Mouse (Mus musculus) embryonic facial prominence, embryonic 10.5 days (tissue): ENCODE data around the gene Stk32b. TPM values are rescaled to one million over a fixed set of nuclear protein-coding genes. Genes with fewer than 3 reads are reported as not detected.
A peak's percentile ranks its signal among the peaks of the same experiment; 100 is the strongest.

Source experiments
- DNase-seq: peaks from one replicate; pipeline ENCODE4 v3.0.0-alpha.2; 2017; ENCODE audit warnings: low spot score
- H3K27ac ChIP-seq: fragments of 300-500 bp; sonication (generic); replicated peaks from 2 replicates; pipeline ENCODE4 v1.5.1; 2016; ENCODE audit warnings: mild to moderate bottlenecking
- H3K27me3 ChIP-seq: fragments of 300-500 bp; sonication (generic); replicated peaks from 2 replicates; pipeline ENCODE4 v1.6.1; 2016; ENCODE audit warnings: low read depth, mild to moderate bottlenecking; ENCODE audit not compliant: poor library complexity, severe bottlenecking
- H3K36me3 ChIP-seq: fragments of 300-500 bp; sonication (generic); replicated peaks from 2 replicates; pipeline ENCODE4 v1.6.1; 2016; ENCODE audit warnings: mild to moderate bottlenecking, moderate library complexity
- H3K4me1 ChIP-seq: fragments of 300-500 bp; sonication (generic); 2 replicates; pipeline ENCODE4 v1.6.1; 2016
- H3K4me3 ChIP-seq: fragments of 300-500 bp; sonication (generic); 2 replicates; pipeline ENCODE4 v1.5.1; 2016; ENCODE audit warnings: mild to moderate bottlenecking, moderate library complexity
- H3K9me3 ChIP-seq: fragments of 300-500 bp; sonication (generic); 2 replicates; pipeline ENCODE4 v1.6.1; 2016; ENCODE audit warnings: mild to moderate bottlenecking
- WGBS: fragments of 180-500 bp; shearing (Covaris S2); methylation state at CpG from one replicate; pipeline ENCODE4 v1.1.7; 2016; 5-methylcytosine and 5-hydroxymethylcytosine counted together
- polyA plus RNA-seq: library from polyadenylated mRNA; unstranded; fragments of >200 nt; fragmentation: Nextera tagmentation; extraction: Ambion mirVana; gene quantifications from 2 replicates; pipeline ENCODE4 v1.2.1, GENCODE M21; 2016

The Stk32b gene
- polyA plus RNA-seq, 1 experiment from 2014 or later = 0.57 TPM

DNA sequence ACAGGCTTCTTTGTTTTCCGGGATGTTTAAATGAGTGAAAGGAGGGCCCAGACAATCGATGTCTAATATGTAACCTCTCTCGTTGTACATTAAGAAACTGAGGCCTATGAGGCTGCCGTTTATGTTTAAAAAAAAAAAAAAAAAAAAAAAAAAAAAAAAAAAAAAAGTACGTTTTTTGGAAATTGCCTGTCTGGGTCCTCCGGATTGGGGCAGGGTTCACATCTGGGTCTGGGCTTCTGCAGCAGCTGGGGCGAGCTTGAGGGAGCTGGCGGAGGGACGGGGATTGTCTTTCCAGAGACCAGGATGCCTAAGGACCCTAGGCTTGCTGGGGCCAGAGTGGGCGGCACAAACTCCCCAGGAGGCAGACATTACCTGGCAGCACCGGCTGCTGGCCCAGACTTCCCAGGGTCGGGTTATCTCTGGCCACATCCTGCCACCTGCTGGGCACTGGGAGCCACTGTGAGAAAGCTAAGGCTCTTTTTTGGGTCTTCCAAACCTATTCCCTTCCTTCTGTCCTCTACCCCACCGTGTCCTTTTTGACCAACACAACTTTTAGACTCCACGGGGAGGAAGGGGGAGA lies 503 bp upstream of the Stk32b start:
- Histone ChIP-seq H3K27ac (no peak overlapping the region; the same call in 1 of the 2 replicates), H3K27me3 (peaks cover 55% of the 10 kb centered on the region)

DNA sequence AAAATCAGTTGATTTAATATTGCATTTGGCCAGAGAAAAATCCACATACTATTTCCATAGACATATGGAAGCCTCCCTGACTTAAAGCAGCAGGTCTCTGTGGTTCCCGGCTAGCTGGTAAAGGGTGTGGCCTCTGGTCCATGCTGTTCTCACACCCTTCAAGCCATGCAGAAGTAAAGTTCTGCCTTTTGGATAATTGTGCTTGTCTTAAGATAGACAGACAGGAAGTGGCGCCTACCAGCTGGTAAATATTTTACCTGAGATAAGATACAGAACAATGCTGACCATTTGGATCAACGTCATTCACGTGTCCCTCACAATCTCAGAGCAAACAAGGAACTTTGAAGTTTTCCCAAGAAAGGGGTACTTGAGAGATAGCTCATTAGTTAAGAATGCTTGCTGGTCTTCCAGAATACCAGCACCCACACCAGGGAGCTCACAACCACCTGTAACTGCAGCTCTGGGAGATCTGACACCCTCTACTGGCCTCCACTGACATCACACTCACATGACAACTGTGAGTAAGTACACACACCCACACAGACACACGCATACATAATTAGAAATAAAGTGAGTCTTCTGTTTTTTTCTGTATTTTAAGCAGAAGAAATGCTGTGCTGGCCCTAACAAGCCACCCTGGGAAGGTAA lies 7.6 kb downstream of the Stk32b start:
- no peak overlapping the region for H3K4me3 ChIP-seq
- H3K27me3 ChIP-seq = 0 out of 2 replicates have a peak, but pooled peaks cover 6% of the 10 kb centered on the region
- DNase-seq = no peak
- peaks cover 7% of the 10 kb centered on the region for H3K9me3 ChIP-seq
- H3K4me1 ChIP-seq = no peaks in the 10 kb centered on the region
- WGBS = 88% methylated on average over 5 of the region's 5 CpGs
- no peaks in the 10 kb centered on the region for H3K36me3 ChIP-seq
- H3K27ac ChIP-seq = no peak overlapping the region

More for the DNA sequence above, 503 bp upstream of the Stk32b start:
- Histone ChIP-seq H3K4me1 (peaks cover 26% of the 10 kb centered on the region), H3K36me3 (no peaks in the 10 kb centered on the region), H3K9me3 (no peaks in the 10 kb centered on the region), H3K4me3 (peak overlapping the region; percentile 64)
- under 1% methylated on average over 14 of the region's 14 CpGs for WGBS
- peak; percentile 73 for DNase-seq

DNA sequence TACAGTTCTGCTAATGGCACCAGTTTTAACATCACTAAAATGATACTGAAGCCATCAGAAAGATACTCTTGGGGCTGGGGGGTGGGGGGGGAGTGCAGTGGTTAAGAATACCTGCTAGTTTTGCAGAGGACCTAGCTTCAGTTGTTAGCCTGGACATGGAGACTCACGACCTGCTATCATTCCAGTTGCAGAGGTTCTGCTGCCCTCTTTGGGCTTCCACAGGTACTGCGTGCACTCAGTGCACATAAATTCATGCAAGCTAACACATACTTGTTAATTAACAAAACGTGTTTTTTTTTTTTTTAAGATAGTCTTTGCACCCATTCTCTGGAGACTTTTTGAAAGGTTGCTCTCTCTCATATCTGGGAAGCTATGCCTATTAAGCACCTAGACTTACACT lies 8.8 kb downstream of the Stk32b start:
- H3K27ac ChIP-seq = no peak overlapping the region
- DNase-seq = peak; percentile 16
- H3K27me3 ChIP-seq = no peaks in the 10 kb centered on the region
- H3K4me3 ChIP-seq = no peak overlapping the region
- H3K4me1 ChIP-seq = no peaks in the 10 kb centered on the region
- peaks cover 7% of the 10 kb centered on the region for H3K9me3 ChIP-seq
- WGBS = 70% methylated on average over 3 of the region's 3 CpGs
- no peaks in the 10 kb centered on the region for H3K36me3 ChIP-seq

DNA sequence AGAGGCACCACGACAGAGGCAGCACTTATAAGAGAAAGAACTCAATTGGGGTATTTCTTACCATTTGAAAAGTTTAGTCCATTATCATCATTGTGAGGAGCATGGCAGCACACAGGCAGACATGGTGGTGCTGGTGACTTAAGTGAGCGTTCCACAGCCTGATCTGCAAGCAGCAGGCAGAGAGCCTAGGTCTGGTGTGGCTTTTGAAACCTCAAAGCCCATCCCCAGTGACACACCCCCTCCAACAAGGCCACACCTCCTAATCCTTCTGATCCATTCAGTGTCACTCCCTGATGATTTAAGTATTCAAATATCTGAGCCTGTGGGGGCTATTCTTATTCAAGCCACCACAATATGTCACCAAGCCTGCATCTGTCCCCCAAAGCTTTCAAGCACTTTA lies 12.0 kb downstream of the Stk32b start:
- no peaks in the 10 kb centered on the region for H3K36me3 ChIP-seq
- no peak overlapping the region for H3K4me3 ChIP-seq
- H3K27ac ChIP-seq = no peak overlapping the region
- no peaks in the 10 kb centered on the region for H3K4me1 ChIP-seq
- peaks cover 7% of the 10 kb centered on the region for H3K9me3 ChIP-seq
- 89% methylated on average over 2 of the region's 2 CpGs for WGBS
- H3K27me3 ChIP-seq = no peaks in the 10 kb centered on the region
- DNase-seq = no peak

DNA sequence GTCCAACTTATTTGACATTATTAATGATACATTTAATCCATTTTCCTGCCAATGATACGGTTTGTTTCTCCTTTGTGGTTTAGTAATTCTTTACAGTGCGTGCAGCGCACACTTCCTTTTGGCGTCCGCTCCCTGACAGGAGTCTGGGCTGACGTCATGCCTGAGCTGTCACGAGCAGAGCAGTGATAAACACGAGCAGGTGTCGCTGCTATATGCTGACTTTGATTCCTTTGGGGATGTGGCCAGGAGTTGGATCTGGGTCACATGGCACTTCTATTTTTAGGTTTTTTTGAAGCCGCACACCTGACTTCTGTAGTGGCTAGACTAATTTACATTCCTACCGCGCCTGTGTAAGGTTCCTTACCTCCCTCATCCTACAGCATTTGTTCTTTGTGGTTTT lies 17.2 kb downstream of the Stk32b start:
- WGBS = 88% methylated on average over 12 of the region's 12 CpGs
- DNase-seq = no peak
- H3K27ac ChIP-seq = no peak overlapping the region

DNA sequence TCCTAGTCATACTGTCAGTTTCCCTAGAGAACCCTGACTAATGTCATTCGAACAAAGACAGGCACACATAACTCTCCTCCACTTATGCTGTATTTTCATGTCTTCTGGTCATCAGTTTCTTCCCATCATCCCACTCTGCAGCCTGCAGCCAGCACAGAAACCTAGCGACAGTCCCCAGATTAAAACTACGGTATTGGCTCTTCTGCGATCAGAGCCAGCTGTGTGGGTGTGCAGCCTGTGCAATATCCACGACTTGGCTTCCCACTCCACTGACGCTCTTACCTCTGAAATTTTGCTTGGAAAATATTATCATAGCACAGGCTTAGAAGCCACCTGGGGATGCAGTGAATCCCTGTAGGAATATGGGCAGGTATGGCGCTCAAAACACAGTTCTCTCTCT lies 19.7 kb downstream of the Stk32b start:
- no peak for DNase-seq

More for the DNA sequence above, 17.2 kb downstream of the Stk32b start:
- Histone ChIP-seq H3K4me1 (no peaks in the 10 kb centered on the region), H3K9me3 (no peaks in the 10 kb centered on the region), H3K27me3 (no peaks in the 10 kb centered on the region; the same call in 1 of the 2 replicates), H3K4me3 (no peak overlapping the region), H3K36me3 (no peaks in the 10 kb centered on the region)

DNA sequence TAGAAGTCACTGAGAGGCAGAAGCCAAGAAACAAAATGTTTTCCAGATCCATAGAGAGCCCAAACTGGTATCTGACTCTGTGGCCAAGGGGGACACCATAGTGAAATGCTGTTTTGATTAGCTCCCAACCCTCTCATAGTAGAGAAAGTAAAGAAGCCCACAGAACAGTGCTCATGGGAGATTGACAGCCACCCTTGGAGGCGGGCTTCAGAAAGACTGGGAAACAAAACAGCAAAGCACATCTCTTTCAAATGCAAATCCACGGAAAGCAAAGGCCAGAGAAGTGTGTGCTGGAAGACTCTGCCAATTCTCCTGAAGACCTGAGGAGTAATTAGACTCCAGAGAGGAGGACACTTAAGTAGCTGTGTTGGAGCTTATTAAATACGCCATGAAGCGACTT lies 21.2 kb downstream of the Stk32b start:
- H3K9me3 ChIP-seq = no peaks in the 10 kb centered on the region
- H3K27me3 ChIP-seq = no peaks in the 10 kb centered on the region; the same call in 1 of the 2 replicates
- DNase-seq = no peak
- WGBS = 40% methylated on average over 4 of the region's 4 CpGs
- H3K27ac ChIP-seq = no peak overlapping the region
- H3K4me1 ChIP-seq = no peaks in the 10 kb centered on the region
- no peak overlapping the region for H3K4me3 ChIP-seq
- H3K36me3 ChIP-seq = no peaks in the 10 kb centered on the region

More for the DNA sequence above, 19.7 kb downstream of the Stk32b start:
- H3K27ac ChIP-seq = no peak overlapping the region
- no peak overlapping the region for H3K4me3 ChIP-seq
- H3K4me1 ChIP-seq = no peaks in the 10 kb centered on the region
- H3K27me3 ChIP-seq = no peaks in the 10 kb centered on the region; the same call in 1 of the 2 replicates
- H3K36me3 ChIP-seq = no peaks in the 10 kb centered on the region
- H3K9me3 ChIP-seq = no peaks in the 10 kb centered on the region
- 94% methylated on average over 7 of the region's 7 CpGs for WGBS

DNA sequence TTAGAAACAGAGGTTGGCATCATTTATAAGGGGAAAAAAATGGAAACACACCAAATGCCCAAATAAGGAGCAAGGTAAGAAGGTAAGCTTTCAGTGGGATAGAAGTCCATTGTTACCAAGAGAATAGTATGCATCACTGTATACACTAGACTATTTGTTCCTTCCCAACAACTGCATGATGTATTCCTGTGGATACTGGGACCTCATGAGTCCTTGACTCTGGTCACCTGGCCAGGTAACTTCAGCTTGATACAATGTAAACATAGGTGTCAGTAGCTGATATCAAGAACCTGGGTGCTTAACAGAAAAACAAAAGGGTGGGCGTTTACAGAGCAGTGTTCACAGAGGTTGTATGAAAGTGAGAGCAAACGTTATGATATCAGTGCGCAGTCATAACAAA lies 24.2 kb downstream of the Stk32b start:
- H3K36me3 ChIP-seq = no peaks in the 10 kb centered on the region
- H3K27me3 ChIP-seq = no peaks in the 10 kb centered on the region
- no peak overlapping the region for H3K27ac ChIP-seq
- H3K4me3 ChIP-seq = no peak overlapping the region
- DNase-seq = no peak
- H3K9me3 ChIP-seq = no peaks in the 10 kb centered on the region
- WGBS = 80% methylated on average over 3 of the region's 3 CpGs
- no peaks in the 10 kb centered on the region for H3K4me1 ChIP-seq

DNA sequence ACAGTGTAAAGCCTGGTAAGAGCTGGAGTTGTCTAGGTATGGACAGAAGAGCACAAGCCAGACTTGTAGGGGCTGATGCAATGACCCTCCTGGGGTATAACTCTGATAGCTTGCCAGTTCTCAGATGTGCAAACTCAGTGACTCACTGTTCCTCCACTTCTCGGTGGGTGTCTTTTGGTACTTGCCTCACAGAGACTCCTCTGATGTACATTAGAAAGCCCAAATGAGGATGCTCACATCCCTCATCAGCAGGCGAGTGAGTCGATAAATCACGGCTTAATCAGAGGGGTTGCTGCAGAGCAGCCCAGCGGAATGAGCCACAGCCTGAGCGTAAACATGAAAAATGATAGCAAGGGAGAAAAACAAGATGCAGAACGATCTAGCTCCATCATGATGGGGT lies 46.2 kb downstream of the Stk32b start:
- Histone ChIP-seq H3K4me3 (no peak overlapping the region), H3K9me3 (no peaks in the 10 kb centered on the region), H3K27ac (no peak overlapping the region), H3K4me1 (no peaks in the 10 kb centered on the region), H3K36me3 (no peaks in the 10 kb centered on the region), H3K27me3 (no peaks in the 10 kb centered on the region)
- no peak for DNase-seq
- WGBS = 87% methylated on average over 7 of the region's 7 CpGs

DNA sequence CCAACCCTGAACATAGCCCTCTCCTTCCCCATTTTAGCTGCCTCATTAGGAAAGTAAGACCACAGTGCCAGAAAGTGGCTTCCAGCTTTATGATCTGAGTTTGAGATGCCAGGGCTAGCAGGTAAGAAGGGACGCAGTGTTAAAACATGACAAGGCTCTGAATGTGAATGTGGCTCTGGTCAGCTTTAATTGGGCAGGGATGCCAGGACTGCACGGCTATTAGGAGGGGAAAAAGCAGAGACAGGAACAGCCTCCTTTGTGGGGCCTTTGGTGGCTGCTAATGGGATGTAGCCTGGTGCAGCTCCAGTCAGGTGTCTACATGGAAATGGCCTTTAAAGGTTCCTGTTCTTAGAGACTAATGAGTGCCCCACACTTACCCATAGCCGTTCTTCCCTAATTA lies 52.0 kb downstream of the Stk32b start:
- no peak overlapping the region for H3K4me3 ChIP-seq
- H3K27me3 ChIP-seq = no peaks in the 10 kb centered on the region
- H3K4me1 ChIP-seq = no peaks in the 10 kb centered on the region
- WGBS = 79% methylated on average over 3 of the region's 3 CpGs
- H3K27ac ChIP-seq = no peak overlapping the region
- H3K9me3 ChIP-seq = no peaks in the 10 kb centered on the region
- no peak for DNase-seq
- no peaks in the 10 kb centered on the region for H3K36me3 ChIP-seq

DNA sequence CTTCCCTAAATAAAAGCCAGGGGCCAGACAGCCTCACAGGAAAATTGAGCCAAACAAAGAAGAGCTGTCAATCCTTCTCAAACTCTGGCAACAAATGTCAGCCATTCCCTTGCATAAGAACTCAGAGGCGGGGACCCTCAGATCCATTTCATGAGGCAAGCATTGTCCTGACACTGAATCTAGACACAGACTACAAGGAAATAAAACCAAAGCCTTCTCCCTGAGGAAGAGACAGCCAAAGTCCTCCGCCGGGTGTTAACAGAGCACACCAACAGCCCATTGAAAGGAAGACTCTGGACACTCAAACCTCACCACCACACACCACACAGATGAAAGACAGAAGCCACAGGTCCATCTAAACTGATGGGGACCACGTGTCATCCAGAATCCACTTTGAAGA lies 57.8 kb downstream of the Stk32b start:
- no peak for DNase-seq
- Histone ChIP-seq H3K9me3 (no peaks in the 10 kb centered on the region), H3K36me3 (no peaks in the 10 kb centered on the region), H3K27ac (no peak overlapping the region), H3K27me3 (no peaks in the 10 kb centered on the region), H3K4me3 (no peak overlapping the region), H3K4me1 (no peaks in the 10 kb centered on the region)
- WGBS = 70% methylated on average over 4 of the region's 4 CpGs

DNA sequence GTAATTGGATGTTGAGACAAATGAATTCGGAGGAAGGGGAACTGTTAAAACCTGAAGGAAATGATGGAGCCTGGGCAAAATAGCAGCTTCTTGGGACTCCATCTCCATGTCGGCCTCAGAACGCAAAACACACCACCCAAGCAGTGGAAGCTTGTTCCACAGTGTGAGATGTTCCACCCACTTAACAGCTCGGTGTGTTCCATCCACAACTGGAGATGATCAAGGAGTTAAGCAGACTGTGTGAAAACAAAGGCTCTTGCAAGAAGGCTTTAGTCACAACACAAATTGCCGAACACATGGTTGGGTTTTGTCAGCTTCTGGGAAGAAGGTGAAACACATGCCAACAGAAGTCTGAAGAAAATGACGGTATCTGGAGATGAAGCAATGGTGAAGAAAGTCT lies 59.2 kb downstream of the Stk32b start:
- Histone ChIP-seq H3K4me3 (no peak overlapping the region), H3K9me3 (no peaks in the 10 kb centered on the region), H3K27me3 (no peaks in the 10 kb centered on the region), H3K36me3 (no peaks in the 10 kb centered on the region), H3K4me1 (no peaks in the 10 kb centered on the region), H3K27ac (no peak overlapping the region)
- no peak for DNase-seq
- WGBS = 88% methylated on average over 6 of the region's 6 CpGs

DNA sequence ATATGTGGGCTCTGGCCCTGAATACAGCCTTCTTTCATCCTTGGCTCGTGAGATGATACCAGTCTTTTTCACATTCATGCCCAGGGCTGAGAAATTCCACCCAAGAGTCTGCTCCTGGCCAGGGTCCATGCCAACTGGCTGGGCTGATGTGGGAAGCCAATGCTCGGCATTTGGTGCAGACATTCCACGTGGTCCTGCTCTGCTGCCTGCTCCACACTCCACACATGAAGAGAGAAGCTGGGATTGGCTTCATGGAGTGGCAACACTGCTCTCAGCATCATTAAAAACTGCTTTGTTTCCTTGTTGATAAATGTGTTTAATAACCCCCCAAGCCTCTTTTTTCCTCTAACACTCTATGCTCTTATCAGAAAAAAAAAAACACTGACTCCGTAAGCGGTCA lies 61.8 kb downstream of the Stk32b start:
- DNase-seq = no peak
- Histone ChIP-seq H3K36me3 (no peaks in the 10 kb centered on the region), H3K4me3 (no peak overlapping the region), H3K27me3 (no peaks in the 10 kb centered on the region), H3K27ac (no peak overlapping the region), H3K4me1 (no peaks in the 10 kb centered on the region), H3K9me3 (no peaks in the 10 kb centered on the region)
- WGBS = 82% methylated on average over 5 of the region's 5 CpGs
